Mouse (Mus musculus): Measurements from ENCODE around the gene Erc2. TPM values are rescaled to one million over a fixed set of nuclear protein-coding genes. Genes with fewer than 3 reads are reported as not detected.
"Not testable (repeated sequence)": the region's sequence is repeated elsewhere in the genome, so short reads cannot be mapped to it uniquely, and the experiment has no call there.

Gene Erc2
- total RNA-seq, 2 experiments from 2014 or later: 202 to 240 TPM

DNA sequence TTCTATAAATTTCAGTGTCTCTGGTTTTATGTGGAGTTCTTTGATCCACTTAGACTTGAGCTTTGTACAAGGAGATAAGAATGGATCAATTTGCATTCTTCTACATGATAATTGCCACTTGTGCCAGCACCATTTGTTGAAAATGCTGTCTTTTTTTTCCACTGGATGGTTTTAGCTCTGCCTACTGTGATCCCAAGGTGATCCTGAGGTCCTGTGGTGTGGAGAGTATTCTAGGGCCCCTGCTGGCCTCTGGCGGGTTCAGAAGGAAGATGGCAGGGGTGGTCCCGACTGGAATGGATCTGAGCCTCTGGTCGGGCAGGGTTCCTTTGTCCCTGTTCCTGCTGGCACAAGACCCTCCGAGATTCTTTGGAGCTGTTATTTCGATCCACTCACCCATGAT, 264.1 kb downstream of the Erc2 start:
- DNase-seq (ENCODE audit: low spot score in 2 of 2); intact Hi-C loops (cut with DNase I): not testable (repeated sequence)

GRCm38 (mm10) chr14:27887488-27887887, 265.3 kb downstream of the Erc2 start:
- no peak for DNase-seq (ENCODE audit: low spot score in 2 of 2)
- intact Hi-C loops (cut with DNase I): no loop called here

DNA sequence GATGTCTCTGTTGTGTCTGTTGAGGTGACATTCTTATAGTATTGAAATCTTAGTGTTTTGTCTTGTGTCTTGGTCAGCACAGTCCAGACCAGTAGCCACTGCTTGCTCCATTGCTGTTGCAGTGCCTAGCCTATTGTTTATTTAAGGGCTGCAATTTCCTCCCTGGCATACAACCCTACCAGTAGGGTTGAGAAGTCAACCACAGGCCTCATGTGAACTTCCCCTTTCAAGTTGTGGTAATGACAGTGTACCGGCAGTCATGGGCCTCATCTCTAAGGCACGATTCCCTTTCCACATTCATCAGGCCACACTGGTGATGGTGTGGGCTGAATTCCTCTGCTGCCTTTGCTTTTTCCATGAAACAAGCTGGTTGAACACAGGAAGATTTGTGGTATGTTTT, 267.4 kb downstream of the Erc2 start:
- intact Hi-C loops (cut with DNase I): no loop called here
- no peak for DNase-seq (ENCODE audit: low spot score in 2 of 2)

GRCm38 (mm10) chr14:27892416-27892815, 270.2 kb downstream of the Erc2 start:
- no peak for DNase-seq (ENCODE audit: low spot score in 2 of 2)
- intact Hi-C loops (cut with DNase I): no loop called here

- intact Hi-C loops (cut with DNase I): loop anchor here (10.0 kb wide), 1 partner anchor 73 kb away; no protein-coding TSS in a partner anchor
- peak; percentile 28 to 31 for DNase-seq (ENCODE audit: low spot score in 2 of 2)
These were observed 279.5 kb downstream of the Erc2 start for GRCm38 (mm10) chr14:27901772-27902171.

DNA sequence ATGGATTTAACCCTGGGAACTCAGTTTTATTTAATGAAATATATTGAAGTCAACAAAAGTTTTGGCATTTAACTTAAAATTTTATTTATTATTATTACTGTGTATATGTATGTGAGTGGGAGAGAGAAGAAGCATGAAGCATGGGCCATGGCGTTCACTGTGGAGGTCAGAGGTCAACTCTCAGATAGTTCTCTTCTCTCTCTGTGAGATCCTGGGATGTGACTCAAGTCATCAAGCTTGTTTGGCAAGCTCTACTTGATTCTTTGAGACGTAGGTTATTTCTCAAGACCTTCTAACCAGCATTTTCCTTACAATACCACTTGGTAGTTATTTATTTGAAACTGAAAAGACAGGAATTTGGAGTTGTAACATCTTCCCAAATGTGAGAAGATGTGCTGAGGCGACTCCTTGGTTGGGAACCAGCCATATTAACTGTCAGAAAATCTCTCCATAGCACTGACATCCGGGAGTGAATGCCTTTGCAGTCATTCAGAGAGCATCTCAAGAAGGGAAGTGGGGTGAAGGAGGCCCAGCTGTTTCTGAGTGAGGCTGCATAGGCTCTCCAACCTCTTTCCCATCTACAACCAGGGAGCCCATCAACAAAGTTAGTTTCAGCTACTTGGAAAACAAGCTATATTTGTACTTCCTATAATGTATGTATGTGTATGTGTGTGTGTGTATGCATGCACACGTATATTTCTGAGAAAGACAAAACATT, 299.6 kb downstream of the Erc2 start:
- DNase-seq (ENCODE audit: low spot score in 2 of 2): no peak
- intact Hi-C loops (cut with DNase I): no loop called here

- no peak for DNase-seq (ENCODE audit: low spot score in 2 of 2)
- intact Hi-C loops (cut with DNase I): no loop called here
These were observed 305.1 kb downstream of the Erc2 start for GRCm38 (mm10) chr14:27927369-27927768.

DNA sequence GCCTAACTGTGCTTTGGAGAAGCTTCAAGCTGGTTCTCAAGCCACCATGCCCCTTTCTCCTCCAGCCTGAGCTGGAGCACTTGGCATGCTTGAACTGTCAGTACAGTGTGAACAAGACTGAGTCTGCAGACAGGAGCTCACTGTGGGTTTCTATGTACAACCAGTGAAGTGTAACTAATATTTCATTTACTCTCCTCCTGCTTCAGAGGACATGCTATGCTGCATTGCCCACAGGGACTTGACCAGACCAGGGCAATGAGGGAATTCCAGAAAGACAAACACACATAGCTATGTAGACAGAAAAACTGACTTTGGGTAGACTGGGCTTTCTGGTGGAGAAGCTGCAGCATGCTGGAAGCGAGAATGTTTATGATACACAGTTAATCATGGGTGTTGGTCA, 311.3 kb downstream of the Erc2 start:
- intact Hi-C loops (cut with DNase I): no loop called here
- no peak for DNase-seq (ENCODE audit: low spot score in 2 of 2)

GRCm38 (mm10) chr14:27935714-27936113, 313.5 kb downstream of the Erc2 start:
- intact Hi-C loops (cut with DNase I): no loop called here
- DNase-seq (ENCODE audit: low spot score in 2 of 2): no peak

- no peak for DNase-seq (ENCODE audit: low spot score in 2 of 2)
- intact Hi-C loops (cut with DNase I): no loop called here
These were observed 315.7 kb downstream of the Erc2 start for GRCm38 (mm10) chr14:27937922-27938321.

GRCm38 (mm10) chr14:27945276-27945675, 323.0 kb downstream of the Erc2 start:
- intact Hi-C loops (cut with DNase I): no loop called here

GRCm38 (mm10) chr14:27946211-27946610, 324.0 kb downstream of the Erc2 start:
- intact Hi-C loops (cut with DNase I): no loop called here
- DNase-seq (ENCODE audit: low spot score in 2 of 2): no peak

More at GRCm38 (mm10) chr14:27945276-27945675, 323.0 kb downstream of the Erc2 start:
- no peak for DNase-seq (ENCODE audit: low spot score in 2 of 2)

- no peak for DNase-seq (ENCODE audit: low spot score in 2 of 2)
- intact Hi-C loops (cut with DNase I): no loop called here
These were observed 326.2 kb downstream of the Erc2 start for GRCm38 (mm10) chr14:27948391-27948790.

DNA sequence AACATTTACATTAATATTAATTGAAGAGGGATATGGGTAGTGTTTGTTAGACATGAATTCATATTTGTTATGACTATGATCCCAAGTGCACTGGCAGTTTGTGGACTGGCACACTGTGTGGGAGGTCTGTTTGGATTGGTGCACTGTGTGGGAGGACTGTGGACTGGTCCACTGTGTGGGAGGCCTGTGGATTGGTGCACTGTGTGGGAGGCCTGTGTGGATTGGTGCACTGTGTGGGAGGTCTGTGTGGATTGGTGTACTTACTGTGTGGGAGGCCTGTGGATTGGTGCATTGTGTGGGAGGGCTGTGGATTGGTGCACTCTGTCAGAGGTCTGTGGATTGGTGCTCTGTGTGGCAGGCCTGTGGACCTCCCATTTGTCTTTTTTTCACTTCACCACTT, 331.6 kb downstream of the Erc2 start:
- intact Hi-C loops (cut with DNase I): no loop called here
- no peak for DNase-seq (ENCODE audit: low spot score in 2 of 2)

DNA sequence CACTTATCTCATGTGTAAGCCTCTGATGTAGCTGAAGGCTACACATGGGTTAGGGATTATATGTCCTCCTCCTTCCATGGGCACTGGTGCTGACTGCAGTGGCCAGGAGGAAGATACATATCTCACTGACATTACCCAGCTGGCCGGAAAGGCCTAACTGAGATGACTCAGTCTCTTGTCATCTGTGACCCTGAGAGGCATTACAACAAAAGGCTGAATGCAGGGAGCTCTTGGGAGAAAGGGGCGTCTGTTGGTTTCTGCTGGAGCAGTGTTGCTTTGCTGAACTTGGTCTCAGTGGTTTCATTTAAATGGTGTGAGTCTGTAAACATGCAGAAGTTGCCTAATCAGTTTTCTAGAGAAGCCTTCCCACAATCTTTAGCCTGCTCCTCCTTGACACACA, 334.6 kb downstream of the Erc2 start:
- DNase-seq (ENCODE audit: low spot score in 2 of 2): no peak
- intact Hi-C loops (cut with DNase I): no loop called here

- intact Hi-C loops (cut with DNase I): loop anchor here (10.0 kb wide), 1 partner anchor 69 kb away; no protein-coding TSS in a partner anchor
- DNase-seq (ENCODE audit: low spot score in 2 of 2): no peak
These were observed 351.5 kb downstream of the Erc2 start for GRCm38 (mm10) chr14:27973701-27974100.

DNA sequence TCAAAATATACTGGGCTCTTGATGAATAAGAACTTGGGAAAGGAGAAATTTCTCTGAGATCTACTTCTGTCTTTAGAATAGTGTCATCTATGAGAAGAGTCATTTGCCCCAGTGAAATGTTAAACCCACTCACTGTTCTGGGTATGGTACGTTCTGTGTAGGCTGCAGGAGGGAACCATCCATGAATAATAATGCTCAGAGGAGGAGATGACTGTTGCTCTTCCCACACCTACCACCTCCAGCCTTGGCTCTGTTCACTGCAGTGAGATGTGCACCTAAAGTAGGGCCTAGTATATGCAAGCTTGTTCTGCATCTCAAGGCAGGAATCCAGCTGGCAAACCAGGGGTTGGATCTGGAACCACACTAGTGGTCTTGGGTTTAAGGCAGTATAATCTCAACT, 353.4 kb downstream of the Erc2 start:
- intact Hi-C loops (cut with DNase I): loop anchor here (10.0 kb wide), 1 partner anchor 71 kb away; no protein-coding TSS in a partner anchor
- DNase-seq (ENCODE audit: low spot score in 2 of 2): peak; percentile 71 to 80

DNA sequence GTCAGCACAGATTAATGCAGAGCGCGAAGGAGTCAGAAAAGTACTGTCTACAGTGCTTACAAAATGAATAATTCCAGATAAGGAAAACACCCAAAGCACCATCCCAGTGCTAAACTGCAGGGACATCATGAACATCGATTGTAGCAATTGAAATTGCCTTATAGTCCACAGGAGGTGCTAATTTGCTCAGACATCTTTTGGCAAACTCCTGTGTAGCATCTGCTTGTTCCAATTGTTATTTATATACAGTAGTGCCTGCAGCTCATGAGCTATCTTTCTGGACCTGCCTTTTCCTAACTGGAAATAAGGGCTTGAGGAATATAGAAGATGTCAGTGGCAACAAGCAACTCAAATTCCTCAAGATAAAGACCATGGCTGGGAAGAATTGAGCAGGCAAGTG, 362.5 kb downstream of the Erc2 start:
- intact Hi-C loops (cut with DNase I): no loop called here

GRCm38 (mm10) chr14:27985201-27985600, 363.0 kb downstream of the Erc2 start:
- DNase-seq (ENCODE audit: low spot score in 2 of 2): no peak
- intact Hi-C loops (cut with DNase I): no loop called here

More for the DNA sequence above, 362.5 kb downstream of the Erc2 start:
- peak in 1 of 2 experiments; percentile 17 for DNase-seq (ENCODE audit: low spot score in 2 of 2)

- DNase-seq (ENCODE audit: low spot score in 2 of 2): no peak
- intact Hi-C loops (cut with DNase I): no loop called here
These were observed 365.2 kb downstream of the Erc2 start for GRCm38 (mm10) chr14:27987422-27987821.

GRCm38 (mm10) chr14:27998551-27998950, 376.3 kb downstream of the Erc2 start:
- intact Hi-C loops (cut with DNase I): no loop called here
- DNase-seq (ENCODE audit: low spot score in 2 of 2): no peak

Data from left cerebral cortex, postnatal 36 days (tissue).